Mouse (Mus musculus) cerebellum, postnatal 10 days (tissue): ENCODE measurements around the gene Slc1a7.
A peak's percentile ranks its signal among the peaks of the same experiment; 100 is the strongest.

Source experiments
- DNase-seq, 2 experiments: peaks; one replicate each; pipeline ENCODE4 v3.0.0; 2021; ENCODE audit warnings: mixed read lengths in 2 of 2

The Slc1a7 gene

GRCm38 (mm10) chr4:108015067-108015765 is 47.1 kb downstream of the Slc1a7 start:
- peak in 1 of 2 experiments; percentile 47 for DNase-seq

DNA sequence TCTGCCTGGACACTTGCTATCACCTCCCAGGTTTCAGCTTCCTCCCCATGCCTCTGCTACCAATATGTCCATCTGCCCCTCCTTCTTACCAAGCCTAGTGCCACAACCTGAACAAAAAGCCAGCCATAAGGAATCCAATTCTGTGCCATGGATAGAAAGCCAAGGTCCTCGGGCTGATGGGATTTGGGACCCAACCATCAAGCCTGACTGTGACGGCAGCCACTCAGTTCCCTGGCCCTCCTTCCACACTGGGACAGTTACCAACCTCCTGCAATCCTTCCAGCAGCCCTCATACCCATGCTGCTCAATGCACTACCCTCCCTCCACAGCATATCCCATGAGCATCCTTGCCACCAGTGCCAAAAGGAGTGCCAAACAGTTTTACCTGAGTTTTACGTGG is 48.2 kb downstream of the Slc1a7 start:
- DNase-seq: peak; percentile 87 to 90

- no peak for DNase-seq
These were observed 49.7 kb downstream of the Slc1a7 start for GRCm38 (mm10) chr4:108017839-108018238.

DNA sequence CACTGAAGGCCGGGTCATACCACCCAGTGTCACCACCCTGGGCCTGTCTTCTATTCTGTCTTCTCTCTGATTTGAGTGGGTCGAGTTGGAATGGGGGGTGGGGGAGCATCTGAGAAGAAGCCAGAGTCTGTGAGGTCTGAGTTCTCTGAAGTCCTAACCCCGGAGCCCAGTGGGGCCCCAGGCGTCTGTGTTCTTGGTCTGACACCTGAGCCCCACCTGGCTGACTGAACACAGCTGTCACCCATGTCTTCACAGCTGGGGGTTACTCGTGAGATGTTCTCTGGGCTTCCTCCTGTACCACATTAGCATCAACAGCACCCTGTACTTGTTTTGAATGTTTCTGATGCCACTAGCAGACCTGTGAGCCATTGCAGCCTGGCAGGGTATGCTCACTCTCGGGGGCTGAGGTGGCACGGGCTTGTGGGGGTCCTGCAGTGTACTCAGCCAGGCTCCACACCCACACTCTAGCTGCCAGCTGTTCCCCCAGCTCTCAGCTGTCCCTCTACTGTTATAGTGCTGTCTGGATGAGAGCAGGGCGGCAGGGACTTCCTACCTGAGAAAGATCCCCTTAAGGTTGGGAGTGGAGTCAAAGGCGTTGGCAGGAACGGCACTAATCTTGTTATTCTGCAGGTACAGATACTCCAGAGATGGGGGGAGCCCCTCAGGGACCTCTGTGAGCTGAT is 50.2 kb downstream of the Slc1a7 start:
- DNase-seq: no peak

DNA sequence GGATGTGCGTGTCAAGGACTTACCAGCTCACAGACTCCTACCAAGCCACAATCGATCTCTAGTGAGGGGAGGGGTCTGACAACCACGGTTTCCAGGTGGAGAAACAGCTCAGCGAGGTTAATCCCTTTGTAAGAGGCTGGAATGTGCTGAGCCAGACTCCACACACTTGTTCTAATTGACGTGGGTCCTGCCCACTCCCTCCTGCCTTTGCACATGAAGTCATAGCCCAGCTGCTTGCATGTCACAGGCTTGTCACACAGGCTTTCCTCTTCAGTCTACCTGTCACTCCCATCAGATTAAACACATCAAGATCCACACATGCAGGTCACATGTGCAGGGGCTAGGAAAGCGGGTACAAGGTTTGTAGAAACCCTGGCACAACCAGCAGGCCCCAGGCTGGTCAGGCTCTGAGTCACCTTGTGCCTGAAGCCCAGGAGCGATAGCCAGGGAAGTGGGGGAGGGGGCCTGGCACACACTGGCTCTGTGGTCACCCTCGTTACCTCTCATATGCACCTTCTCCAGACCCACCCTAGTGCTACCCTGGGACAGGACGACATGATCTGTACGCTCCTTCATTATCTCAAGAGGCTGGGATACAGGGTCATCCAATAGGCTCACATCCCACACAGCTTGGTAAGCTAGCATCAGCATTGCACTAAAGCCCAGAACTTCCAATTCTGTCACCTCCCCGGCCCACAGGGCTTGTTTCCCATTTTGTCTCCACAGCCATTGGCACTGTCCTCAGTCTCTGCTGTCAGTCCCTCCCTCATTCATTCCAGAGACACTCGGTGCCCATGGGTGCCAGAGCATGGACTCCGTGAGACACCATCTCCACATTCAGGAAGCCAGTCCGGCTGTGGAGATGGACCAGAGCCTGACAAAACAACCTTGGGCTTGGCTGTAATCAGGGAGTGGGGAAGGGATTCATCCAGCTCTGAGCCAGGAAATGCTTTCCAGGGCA is 51.1 kb downstream of the Slc1a7 start:
- DNase-seq: peak; percentile 55 to 56

GRCm38 (mm10) chr4:108020178-108020577 is 52.0 kb downstream of the Slc1a7 start:
- DNase-seq: no peak

DNA sequence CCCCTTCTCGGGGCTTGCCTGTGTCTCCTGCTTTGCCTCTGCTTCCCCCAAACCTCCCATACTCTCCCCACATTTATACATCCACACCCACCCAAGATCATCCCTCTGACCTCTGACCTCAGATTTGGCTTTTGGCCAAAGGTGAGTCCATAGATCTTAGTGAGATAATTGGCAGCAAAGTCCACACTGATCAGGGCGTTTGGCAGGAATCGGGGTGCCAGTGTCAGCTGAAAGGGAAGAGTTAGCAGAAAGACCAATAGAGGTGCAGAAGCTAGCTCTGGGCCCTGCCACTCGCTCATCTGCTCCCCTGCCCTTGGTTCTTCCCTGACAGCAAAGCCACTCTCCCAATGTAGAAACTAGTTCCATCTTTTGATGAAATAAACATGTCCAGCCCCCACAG is 55.1 kb downstream of the Slc1a7 start:
- DNase-seq: no peak

GRCm38 (mm10) chr4:108024641-108025040 is 56.5 kb downstream of the Slc1a7 start:
- DNase-seq: no peak

DNA sequence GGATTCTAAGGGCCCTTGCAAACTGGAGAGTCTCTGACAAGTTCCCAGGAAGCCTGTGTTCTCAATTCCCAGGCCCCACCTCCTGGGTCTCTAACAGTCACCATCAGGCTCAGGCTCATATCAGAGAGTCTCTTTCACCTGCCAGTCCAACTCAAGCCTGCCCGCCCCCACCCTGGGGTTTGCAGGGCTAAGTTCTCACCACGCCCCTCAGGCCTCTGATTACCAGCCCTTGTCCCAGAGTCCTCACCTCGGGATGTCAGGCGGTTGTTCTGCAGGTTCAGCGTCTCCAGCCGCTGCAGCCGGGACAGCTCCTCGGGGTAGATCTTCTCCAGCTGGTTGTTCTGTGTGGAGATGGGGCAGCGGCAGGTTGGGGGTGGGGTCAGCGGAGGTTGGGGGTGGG is 57.1 kb downstream of the Slc1a7 start:
- DNase-seq: no peak

DNA sequence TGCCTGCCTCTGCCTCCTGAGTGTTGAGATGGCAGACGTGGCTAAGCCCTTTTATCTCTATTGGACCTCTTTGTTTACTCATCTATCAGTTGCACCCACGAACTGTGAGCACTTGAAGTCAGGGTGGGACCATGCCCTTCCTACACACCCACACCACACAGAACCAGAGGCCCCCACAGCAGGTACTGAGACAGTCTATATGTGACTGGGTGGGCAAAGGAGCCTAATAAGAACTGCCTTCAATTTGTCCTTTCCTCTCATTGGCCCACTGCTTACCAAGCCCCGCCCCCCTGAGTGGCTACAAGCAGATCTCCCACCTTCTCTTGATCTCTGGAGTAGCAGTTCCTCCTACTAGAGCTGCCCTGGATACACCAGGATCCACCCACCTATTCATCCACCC is 58.1 kb downstream of the Slc1a7 start:
- DNase-seq: no peak

- DNase-seq: no peak
These were observed 62.9 kb downstream of the Slc1a7 start for GRCm38 (mm10) chr4:108030888-108031501.

DNA sequence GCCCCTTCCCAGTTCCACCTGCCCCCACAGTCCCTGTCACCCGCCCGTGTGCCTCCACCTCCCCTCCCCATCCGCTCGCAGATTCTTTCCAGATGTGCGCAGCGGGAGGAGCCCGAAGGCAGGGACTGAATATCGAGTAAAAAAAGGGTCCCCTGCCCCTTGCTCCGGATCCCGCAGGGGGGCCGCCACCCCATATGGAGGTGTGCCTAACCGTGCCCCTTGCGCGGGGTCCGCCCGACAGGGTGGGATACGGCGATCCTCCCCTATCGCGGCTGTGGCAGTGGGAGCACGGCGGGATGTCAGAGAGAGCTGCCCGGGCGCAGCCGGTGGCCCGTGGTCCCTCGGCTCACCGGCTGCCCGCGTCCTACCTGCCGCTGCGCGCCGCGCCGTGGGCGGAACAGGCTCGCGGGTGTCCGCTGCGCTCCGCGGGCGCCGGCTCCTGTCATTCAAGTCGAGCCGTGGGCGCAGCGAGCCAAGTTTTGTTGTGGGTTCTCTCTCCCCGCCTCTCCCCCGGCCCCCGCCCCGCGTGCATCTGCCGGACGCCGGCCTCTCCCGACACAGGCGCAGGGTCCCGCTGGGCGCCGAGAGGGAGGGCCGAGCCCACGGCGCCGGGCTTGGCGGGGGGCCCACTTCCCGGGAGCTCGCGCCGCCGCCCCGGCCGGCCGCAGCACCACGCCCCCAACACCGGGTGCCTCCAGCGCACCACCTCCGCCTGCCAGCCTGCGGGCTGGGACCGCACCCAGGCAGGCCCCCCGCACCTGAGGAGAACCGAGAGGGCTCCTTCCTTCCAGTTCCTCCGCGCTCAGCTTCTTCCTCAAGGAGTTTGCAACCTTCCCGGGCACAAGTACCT is 63.6 kb downstream of the Slc1a7 start:
- DNase-seq: peak; percentile 65 to 71

GRCm38 (mm10) chr4:108032352-108032849 is 64.3 kb downstream of the Slc1a7 start:
- DNase-seq: no peak

DNA sequence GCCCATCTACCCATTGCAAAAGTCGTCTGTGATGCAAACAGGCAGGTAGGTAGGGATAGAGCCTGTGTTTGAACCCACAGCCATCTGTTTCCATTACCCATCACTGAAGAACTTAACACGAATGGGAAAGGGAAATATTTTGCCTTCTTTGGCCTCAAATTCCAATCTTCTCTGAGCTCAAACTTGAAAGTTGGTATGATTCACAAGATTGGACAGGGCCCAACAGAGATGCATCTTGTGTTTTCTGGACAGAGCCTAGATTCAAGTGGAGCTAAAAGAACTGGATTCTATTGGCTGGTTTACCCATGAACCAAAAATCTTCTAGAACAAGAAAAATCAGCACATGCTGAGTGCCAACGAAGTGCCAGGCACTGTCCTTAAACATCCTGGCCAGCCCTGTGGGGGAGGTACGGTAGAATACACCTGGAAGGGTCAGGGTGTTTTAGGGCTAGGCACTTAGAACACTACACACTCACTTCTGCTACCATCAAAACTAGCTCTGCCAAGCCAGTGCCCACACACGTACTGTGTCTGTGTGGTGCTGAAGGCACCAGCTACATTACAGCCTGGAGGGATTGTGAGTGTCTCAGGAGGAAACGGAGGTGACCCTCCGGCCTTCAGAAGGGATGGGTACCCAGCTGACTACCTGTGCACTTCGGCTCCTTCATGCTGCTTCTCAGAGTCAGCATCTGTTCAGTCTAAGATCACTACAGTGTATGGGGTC is 65.1 kb downstream of the Slc1a7 start:
- DNase-seq: no peak

GRCm38 (mm10) chr4:108037027-108037426 is 68.9 kb downstream of the Slc1a7 start:
- DNase-seq: no peak

DNA sequence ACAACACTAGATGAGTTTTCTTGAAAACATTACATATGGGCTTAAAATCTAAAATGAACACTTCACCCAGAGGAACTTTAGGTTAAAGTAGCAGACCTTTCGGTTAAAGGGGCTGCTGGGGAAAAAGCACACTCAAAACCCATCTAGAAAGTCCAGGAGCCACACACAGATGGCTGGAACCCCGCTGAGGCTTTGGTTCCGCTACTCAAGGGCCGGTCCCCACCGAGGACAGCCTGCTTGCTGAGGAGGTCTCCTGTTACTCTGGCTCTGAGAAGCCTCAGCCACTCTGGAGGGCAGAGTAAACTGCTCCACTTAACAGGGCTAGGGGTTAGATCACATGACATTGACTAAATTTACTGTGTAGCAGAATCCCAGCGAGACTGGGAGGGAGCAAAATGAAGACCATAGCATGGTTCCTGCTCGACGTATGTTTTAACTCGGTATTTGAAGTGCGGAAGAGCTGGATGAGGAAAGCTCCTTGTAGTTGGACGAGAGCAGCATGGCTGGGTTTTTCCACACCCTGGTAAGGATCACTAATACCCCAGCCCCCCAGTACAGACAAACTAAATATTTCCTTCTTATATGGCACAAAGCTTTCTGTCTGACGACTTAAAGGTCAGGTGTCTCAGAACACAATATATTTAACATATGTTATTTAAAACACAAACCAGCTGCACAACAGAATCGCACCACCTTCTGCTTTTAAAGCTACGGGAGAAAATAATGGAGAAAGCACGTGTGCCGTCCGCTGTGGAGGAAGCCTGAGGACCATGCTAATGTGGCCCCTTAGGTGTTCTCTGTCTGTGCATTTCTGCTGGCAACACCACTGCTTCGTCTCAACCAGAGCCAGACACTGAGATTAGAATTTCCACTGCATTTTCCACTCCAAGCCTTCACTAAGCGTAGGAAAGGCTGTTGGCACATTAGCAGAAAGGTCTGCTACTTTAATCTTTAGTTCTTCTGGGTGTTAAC is 77.3 kb downstream of the Slc1a7 start:
- peak; percentile 55 to 65 for DNase-seq

GRCm38 (mm10) chr4:108046136-108046535 is 78.0 kb downstream of the Slc1a7 start:
- DNase-seq: peak; percentile 87 to 91

- DNase-seq: peak; percentile 79 to 87
These were observed 83.6 kb downstream of the Slc1a7 start for GRCm38 (mm10) chr4:108051687-108052274.

- no peak for DNase-seq
These were observed 84.5 kb downstream of the Slc1a7 start for GRCm38 (mm10) chr4:108052673-108053072.
